Mouse (Mus musculus): Measurements from ENCODE around the gene Fbxo9. TPM values are rescaled to one million over a fixed set of nuclear protein-coding genes. Genes with fewer than 3 reads are reported as not detected.

Fbxo9 gene
- polyA plus RNA-seq, 1 experiment, result 144 TPM

GRCm38 (mm10) chr9:78126643-78127042 is 17.8 kb upstream of the Fbxo9 start:
- Histone ChIP-seq H3K27ac (ENCODE audit: insufficient read depth, low read length) (no peak overlapping the region), H3K4me1 (ENCODE audit: control insufficient read depth, insufficient read depth, low read length) (peaks cover 8% of the 10 kb centered on the region), H3K4me3 (ENCODE audit: insufficient read depth, low read length) (no peak overlapping the region)
- TF ChIP-seq CTCF (IDR thresholded peaks at IDR 0.05; ENCODE audit: extremely low read depth, insufficient read depth, low read length) (no peak), POLR2A (IDR thresholded peaks at IDR 0.05; ENCODE audit: extremely low read depth, insufficient read depth, low read length) (no peak)

- no peak overlapping the region for H3K27ac ChIP-seq (ENCODE audit: insufficient read depth, low read length)
- no peak overlapping the region for H3K4me3 ChIP-seq (ENCODE audit: insufficient read depth, low read length)
- no peak for TF ChIP-seq CTCF (IDR thresholded peaks at IDR 0.05; ENCODE audit: extremely low read depth, insufficient read depth, low read length)
- no peak for TF ChIP-seq POLR2A (IDR thresholded peaks at IDR 0.05; ENCODE audit: extremely low read depth, insufficient read depth, low read length)
- H3K4me1 ChIP-seq (ENCODE audit: control insufficient read depth, insufficient read depth, low read length), result peaks cover 8% of the 10 kb centered on the region
These were observed 17.1 kb upstream of the Fbxo9 start for GRCm38 (mm10) chr9:78126007-78126406.

GRCm38 (mm10) chr9:78124297-78124696 is 15.4 kb upstream of the Fbxo9 start:
- Histone ChIP-seq H3K4me1 (ENCODE audit: control insufficient read depth, insufficient read depth, low read length) (peaks cover 3% of the 10 kb centered on the region), H3K4me3 (ENCODE audit: insufficient read depth, low read length) (no peak overlapping the region), H3K27ac (ENCODE audit: insufficient read depth, low read length) (peak overlapping the region; percentile 24; the same call in 1 of the 2 replicates)
- no peak for TF ChIP-seq POLR2A (IDR thresholded peaks at IDR 0.05; ENCODE audit: extremely low read depth, insufficient read depth, low read length)
- TF ChIP-seq CTCF (IDR thresholded peaks at IDR 0.05; ENCODE audit: extremely low read depth, insufficient read depth, low read length), result no peak

- Histone ChIP-seq H3K4me1 (ENCODE audit: control insufficient read depth, insufficient read depth, low read length) (peaks cover 3% of the 10 kb centered on the region), H3K27ac (ENCODE audit: insufficient read depth, low read length) (no peak overlapping the region)
- TF ChIP-seq POLR2A (IDR thresholded peaks at IDR 0.05; ENCODE audit: extremely low read depth, insufficient read depth, low read length) (no peak), CTCF (IDR thresholded peaks at IDR 0.05; ENCODE audit: extremely low read depth, insufficient read depth, low read length) (no peak)
These were observed 14.3 kb upstream of the Fbxo9 start for GRCm38 (mm10) chr9:78122939-78123712.

GRCm38 (mm10) chr9:78121985-78122384 is 13.1 kb upstream of the Fbxo9 start:
- Histone ChIP-seq H3K27ac (ENCODE audit: insufficient read depth, low read length) (0 out of 2 replicates have a peak overlapping the region, but pooled peaks have one; percentile 18), H3K4me1 (ENCODE audit: control insufficient read depth, insufficient read depth, low read length) (peaks cover 3% of the 10 kb centered on the region), H3K4me3 (ENCODE audit: insufficient read depth, low read length) (no peak overlapping the region)
- no peak for TF ChIP-seq POLR2A (IDR thresholded peaks at IDR 0.05; ENCODE audit: extremely low read depth, insufficient read depth, low read length)
- no peak for TF ChIP-seq CTCF (IDR thresholded peaks at IDR 0.05; ENCODE audit: extremely low read depth, insufficient read depth, low read length)

More at GRCm38 (mm10) chr9:78122939-78123712, 14.3 kb upstream of the Fbxo9 start:
- no peak overlapping the region for H3K4me3 ChIP-seq (ENCODE audit: insufficient read depth, low read length)

- Histone ChIP-seq H3K27ac (ENCODE audit: insufficient read depth, low read length) (peak overlapping the region; percentile 74; the same call in 1 of the 2 replicates), H3K4me3 (ENCODE audit: insufficient read depth, low read length) (no peak overlapping the region), H3K4me1 (ENCODE audit: control insufficient read depth, insufficient read depth, low read length) (peaks cover 3% of the 10 kb centered on the region)
- TF ChIP-seq POLR2A (IDR thresholded peaks at IDR 0.05; ENCODE audit: extremely low read depth, insufficient read depth, low read length) (no peak), CTCF (IDR thresholded peaks at IDR 0.05; ENCODE audit: extremely low read depth, insufficient read depth, low read length) (no peak)
These were observed 12.5 kb upstream of the Fbxo9 start for GRCm38 (mm10) chr9:78121358-78121757.

GRCm38 (mm10) chr9:78117690-78118089 is 8.8 kb upstream of the Fbxo9 start:
- H3K4me3 ChIP-seq (ENCODE audit: insufficient read depth, low read length), result no peak overlapping the region
- H3K27ac ChIP-seq (ENCODE audit: insufficient read depth, low read length), result no peak overlapping the region
- no peaks in the 10 kb centered on the region; the same call in 1 of the 2 replicates for H3K4me1 ChIP-seq (ENCODE audit: control insufficient read depth, insufficient read depth, low read length)
- TF ChIP-seq CTCF (IDR thresholded peaks at IDR 0.05; ENCODE audit: extremely low read depth, insufficient read depth, low read length) (no peak), POLR2A (IDR thresholded peaks at IDR 0.05; ENCODE audit: extremely low read depth, insufficient read depth, low read length) (no peak)

GRCm38 (mm10) chr9:78115746-78116145 is 6.9 kb upstream of the Fbxo9 start:
- Histone ChIP-seq H3K27ac (ENCODE audit: insufficient read depth, low read length) (no peak overlapping the region), H3K4me3 (ENCODE audit: insufficient read depth, low read length) (no peak overlapping the region; the same call in 1 of the 2 replicates), H3K4me1 (ENCODE audit: control insufficient read depth, insufficient read depth, low read length) (no peaks in the 10 kb centered on the region; the same call in 1 of the 2 replicates)
- no peak for TF ChIP-seq POLR2A (IDR thresholded peaks at IDR 0.05; ENCODE audit: extremely low read depth, insufficient read depth, low read length)
- no peak for TF ChIP-seq CTCF (IDR thresholded peaks at IDR 0.05; ENCODE audit: extremely low read depth, insufficient read depth, low read length)

GRCm38 (mm10) chr9:78113538-78113885 is 4.6 kb upstream of the Fbxo9 start:
- Histone ChIP-seq H3K4me1 (ENCODE audit: control insufficient read depth, insufficient read depth, low read length) (no peaks in the 10 kb centered on the region; the same call in 1 of the 2 replicates), H3K4me3 (ENCODE audit: insufficient read depth, low read length) (peak overlapping the region; percentile 86), H3K27ac (ENCODE audit: insufficient read depth, low read length) (peak overlapping the region; percentile 98)
- TF ChIP-seq POLR2A (IDR thresholded peaks at IDR 0.05; ENCODE audit: extremely low read depth, insufficient read depth, low read length), result no peak
- TF ChIP-seq CTCF (IDR thresholded peaks at IDR 0.05; ENCODE audit: extremely low read depth, insufficient read depth, low read length), result no peak
